Mouse (Mus musculus): ENCODE data around the gene Ppp1r14a.

DNA sequence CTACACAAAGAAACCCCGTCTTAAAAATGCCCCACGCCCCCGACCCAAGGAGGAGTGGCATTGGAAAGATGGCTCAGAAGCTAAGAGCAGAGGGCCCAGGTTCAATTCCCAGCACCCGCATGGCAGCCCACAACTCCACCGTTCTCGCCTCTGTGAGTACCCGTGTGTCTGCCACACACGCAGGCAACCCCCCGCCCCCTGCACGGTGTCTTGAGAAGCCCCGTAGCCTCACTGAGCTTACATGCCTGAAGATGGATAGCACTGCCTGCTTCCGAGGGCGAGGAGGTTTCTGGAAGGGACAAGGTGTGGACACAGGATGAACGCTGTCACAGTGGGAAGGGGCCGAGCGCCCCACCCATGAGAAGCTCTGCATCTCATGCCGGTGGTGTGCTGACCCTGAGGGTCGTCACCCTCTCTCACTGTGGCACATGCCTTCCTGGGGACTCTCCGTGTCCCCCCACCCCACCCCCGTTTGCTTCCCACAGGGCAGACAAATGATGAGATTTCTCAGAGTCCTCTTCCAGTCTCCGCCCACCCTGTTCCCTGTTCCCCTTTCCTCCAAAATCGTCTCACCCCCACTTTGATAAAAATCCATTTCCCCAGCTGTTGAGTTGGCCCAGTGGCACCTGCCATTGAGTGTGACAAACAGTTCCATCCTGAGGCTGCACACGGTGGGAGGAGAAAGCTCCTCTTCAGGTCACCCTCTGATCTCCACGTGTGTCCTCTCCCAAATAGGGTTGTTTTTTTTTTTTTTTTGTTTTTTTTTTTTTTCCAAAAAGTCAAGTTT lies 6.9 kb downstream of the Ppp1r14a start:
- TF ChIP-seq CTCF (conservative IDR thresholded peaks at IDR 0.05; ENCODE audit: low read length), result no peak
- TF ChIP-seq NANOG (IDR thresholded peaks at IDR 0.05; ENCODE audit: borderline replicate concordance, low read length), result no peak

All from E14TG2a.4 (cell line).